ENCODE assay signal across 7 mouse cellular contexts in the genomic region with DNA sequence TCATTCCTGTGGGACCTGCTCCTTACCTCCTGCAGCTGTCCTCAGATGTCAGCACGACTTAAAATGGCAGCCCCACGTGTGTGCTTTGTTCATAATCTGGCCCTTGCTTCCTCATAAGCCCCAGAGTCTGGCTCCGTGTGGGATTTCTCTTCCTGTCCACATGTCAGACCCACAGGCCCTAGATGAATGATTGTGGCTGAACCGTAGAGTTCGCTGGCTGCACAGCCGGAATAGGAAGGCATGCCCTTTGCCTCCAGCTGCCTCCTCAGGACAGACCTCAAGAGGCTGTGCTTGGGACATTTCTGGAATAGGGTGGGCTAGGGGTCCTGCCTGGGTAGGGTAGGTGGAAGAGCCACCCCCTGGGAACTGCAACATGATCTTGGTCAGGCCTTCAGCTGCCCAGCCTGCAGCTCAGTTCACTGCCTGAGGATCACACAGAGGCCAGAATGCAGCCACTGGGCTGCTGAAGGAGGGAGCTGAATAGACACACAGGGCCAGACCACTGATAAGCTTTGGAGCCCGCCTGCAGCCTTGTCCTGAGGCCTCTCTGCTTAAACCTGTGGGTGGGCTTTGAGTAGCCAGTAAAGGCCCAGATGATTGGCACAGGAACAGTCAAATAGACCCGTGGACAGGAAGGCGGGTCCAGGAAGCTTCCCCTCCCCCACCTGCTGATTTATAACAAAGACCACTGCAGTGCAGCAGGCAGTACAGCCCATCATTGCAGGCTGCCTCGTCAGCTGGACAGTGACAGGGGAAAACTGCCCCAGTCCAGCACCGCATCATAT. TPM values are rescaled to one million over a fixed set of nuclear protein-coding genes. Genes with fewer than 3 reads are reported as not detected.
A peak's percentile ranks its signal among the peaks of the same experiment; 100 is the strongest.
DNase-seq lines count a peak whose midpoint lies in the region; ATAC-seq lines count a peak whose summit lies in the region.

No protein-coding gene starts in this region.

- peaks cover 46% of the 10 kb centered on the region for H3K4me1 ChIP-seq in forebrain, embryonic 12.5 days

- peak overlapping the region; percentile 45 for H3K9ac ChIP-seq in forebrain, embryonic 12.5 days

- 7% methylated on average over 11 of the region's 11 CpGs for WGBS in forebrain, embryonic 12.5 days

- no peaks in the 10 kb centered on the region for H3K27me3 ChIP-seq in forebrain, embryonic 12.5 days

- no peaks in the 10 kb centered on the region for H3K36me3 ChIP-seq in forebrain, embryonic 12.5 days (replicated peaks)

- ATAC-seq in forebrain, embryonic 12.5 days (ENCODE audit: low FRiP score), result peak; percentile 93
- peak; percentile 22 for ATAC-seq in megakaryocyte, adult 5-6 weeks (ENCODE audit: poor library complexity, severe bottlenecking)

- H3K9me3 ChIP-seq in forebrain, embryonic 12.5 days, result peaks cover 12% of the 10 kb centered on the region; the same call in 1 of the 2 replicates

- H3K4me3 ChIP-seq in forebrain, embryonic 12.5 days (replicated peaks), result 0 out of 2 replicates have a peak overlapping the region, but pooled peaks have one; percentile 5

- H3K27ac ChIP-seq in forebrain, embryonic 12.5 days, result peak overlapping the region; percentile 96

- peak; percentile 98 for DNase-seq in embryo, embryonic 10.5 days (ENCODE audit: low spot score)
- DNase-seq in kidney, adult 9 months, result peak; percentile 49
- DNase-seq in B cell, adult 2 months, result no peak
- DNase-seq in spleen, postnatal 14 days (ENCODE audit: low spot score in 2 of 2), result no peak
- DNase-seq in frontal cortex, adult 2 months (ENCODE audit: extremely low spot score in 1 of 2, low spot score in 1 of 2), result no peak

- peak overlapping the region; percentile 28 for H3K4me2 ChIP-seq in forebrain, embryonic 12.5 days

RNA-seq across cellular contexts. Expression of a gene that starts 16.0 kb away (rescaled TPM):
- polyA plus RNA-seq in forebrain, embryonic 12.5 days (2016; fragmentation: Nextera tagmentation; extraction: Ambion mirVana), result 23.5 and 24.0 TPM in 2 replicates
- total RNA-seq in megakaryocyte, adult 5-6 weeks (2015), result 3.1 and 4.4 TPM in 2 replicates
- total RNA-seq in megakaryocyte, adult 5-6 weeks (2017), result 1.3 and 1.7 TPM in 2 replicates
- polyA plus RNA-seq in frontal cortex, adult 2 months (2012; rRNA removed), result 16.9 and 17.2 TPM in 2 replicates

Comparison
In these comparisons a context has a peak if more than half of its experiments do, and no peak if none do; other contexts are left out.
1. DNase-seq: peak in embryo, embryonic 10.5 days (single experiment) and kidney, adult 9 months (single experiment); none in B cell, adult 2 months (0 of 2), spleen, postnatal 14 days (0 of 2) and frontal cortex, adult 2 months (0 of 2).